Mouse (Mus musculus): ENCODE measurements around the gene Ldb3.

DNA sequence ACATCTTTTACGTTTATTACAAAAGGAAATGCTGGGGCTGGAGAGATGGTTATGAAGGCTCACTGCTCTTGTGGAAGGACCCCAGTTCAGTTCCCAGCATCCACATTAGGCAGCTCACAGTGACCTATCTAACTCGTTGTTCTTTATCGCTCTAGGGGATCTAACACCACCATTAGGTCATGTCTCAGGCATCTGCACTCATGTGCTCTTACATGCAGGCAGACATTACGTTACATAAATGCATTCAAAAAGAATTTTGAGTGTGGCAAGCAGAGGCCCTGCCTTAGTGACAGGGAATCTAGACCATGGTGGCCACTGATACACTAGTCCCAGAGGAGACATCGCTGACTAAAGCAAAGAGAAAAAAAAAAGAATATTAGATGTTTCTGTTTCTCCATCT is 34.6 kb upstream of the Ldb3 start:
- no peak for TF ChIP-seq CTCF (IDR thresholded peaks at IDR 0.05; ENCODE audit: control insufficient read depth, insufficient read depth, low read length)
- TF ChIP-seq POLR2A (IDR thresholded peaks at IDR 0.05; ENCODE audit: borderline replicate concordance, control insufficient read depth, low read depth, low read length) = no peak

Data from bone marrow, adult 2 months (tissue).